Mouse (Mus musculus) mouse embryonic stem cell (cell line): ENCODE measurements around the gene Cuedc1.

Source experiments
- in situ Hi-C, 2 experiments: fragments of 300-500 bp; cut with MboI; formaldehyde crosslinking; loops; 1 replicate in 1 of 2; 3 replicates in 1 of 2; pipeline ENCODE4 v1.14.3; 2019 to 2020; ENCODE audit warnings: low sequenced_read_pairs in 2 of 2, low pct_unique_long_range_greater_than_20kb in 1 of 2, mixed read lengths in 1 of 2; ENCODE audit not compliant: unreplicated experiment in 1 of 2

Gene Cuedc1

DNA sequence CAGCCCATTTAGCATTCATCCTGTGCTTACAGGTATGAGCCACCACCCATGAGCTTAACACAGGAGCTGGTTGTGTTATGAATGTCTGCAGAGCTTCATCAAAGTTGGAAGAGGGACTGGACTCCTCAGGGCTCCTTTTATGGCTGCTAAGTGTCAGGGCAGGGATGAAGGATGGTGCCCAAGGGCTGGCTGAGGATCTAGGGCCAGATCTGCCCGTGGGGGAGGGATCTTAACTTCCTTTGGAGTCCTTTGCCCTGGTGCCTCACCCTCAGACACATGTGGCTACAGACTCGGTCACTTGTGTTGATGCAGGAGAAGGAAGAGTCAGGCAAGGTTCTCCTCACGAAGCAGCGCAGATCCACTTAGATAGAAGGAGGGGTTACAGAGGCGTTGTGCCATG, 62.5 kb downstream of the Cuedc1 start:
- in situ Hi-C loops: no loop called here

DNA sequence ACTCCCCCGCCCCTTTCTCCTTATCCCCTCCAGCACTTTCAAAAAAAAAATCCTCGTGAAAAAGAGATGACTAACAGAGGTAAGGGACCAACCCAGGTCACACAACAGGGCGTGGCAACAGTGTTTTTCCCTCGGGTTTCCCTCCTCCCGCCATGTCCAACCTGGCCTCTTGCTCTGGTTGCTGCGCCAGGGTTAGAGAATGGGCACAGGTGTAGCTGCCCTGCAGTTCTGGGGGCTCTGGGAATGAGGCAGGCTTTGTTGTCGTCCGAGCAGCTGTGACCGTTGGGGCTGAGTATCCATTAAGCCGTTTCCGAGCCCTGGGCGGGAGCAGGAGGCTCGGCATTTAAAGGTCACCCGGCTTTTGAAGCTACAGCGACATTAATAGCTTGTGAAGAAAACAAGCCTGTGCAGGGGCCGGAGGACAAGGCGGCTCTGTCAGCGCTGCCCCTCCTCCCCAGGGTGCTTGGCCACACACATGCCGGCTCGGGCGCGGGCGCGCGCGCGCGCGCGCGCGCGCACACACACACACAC, 63.3 kb downstream of the Cuedc1 start:
- in situ Hi-C loops: no loop called here

DNA sequence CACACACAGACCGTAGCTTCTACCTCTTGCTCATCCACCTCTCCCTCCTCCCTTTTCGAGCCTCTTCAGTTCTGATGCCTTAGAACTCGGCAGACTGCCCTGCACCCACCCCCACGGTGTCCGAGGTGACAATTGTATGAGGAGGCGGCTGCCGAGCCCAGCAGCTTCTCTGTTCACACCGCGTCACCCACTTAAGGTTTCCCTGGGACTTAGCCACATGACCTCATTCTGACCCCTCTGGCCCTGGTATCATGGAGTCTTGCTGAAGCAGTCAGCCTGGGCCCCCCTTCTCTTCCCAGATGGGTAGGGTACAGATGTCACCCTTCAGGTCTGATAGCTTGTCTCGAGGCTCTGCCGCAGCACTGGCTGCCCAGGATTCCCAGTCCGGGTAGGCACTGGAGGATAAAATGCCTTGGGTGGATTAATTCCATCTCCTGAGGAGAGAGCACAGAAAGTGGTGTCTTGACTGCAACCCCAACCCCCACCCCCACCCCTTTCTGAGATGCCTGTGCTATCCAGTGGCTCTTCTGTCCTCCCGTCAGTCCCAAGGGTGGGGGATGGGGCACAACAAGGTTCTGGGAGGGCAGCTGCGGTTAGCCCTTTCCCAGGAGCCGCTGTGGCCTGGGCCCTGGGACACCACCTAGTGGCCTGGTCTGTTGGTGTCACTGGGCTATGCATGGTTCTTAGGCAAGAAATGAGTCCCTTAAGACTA, 63.9 kb downstream of the Cuedc1 start:
- in situ Hi-C loops: no loop called here

DNA sequence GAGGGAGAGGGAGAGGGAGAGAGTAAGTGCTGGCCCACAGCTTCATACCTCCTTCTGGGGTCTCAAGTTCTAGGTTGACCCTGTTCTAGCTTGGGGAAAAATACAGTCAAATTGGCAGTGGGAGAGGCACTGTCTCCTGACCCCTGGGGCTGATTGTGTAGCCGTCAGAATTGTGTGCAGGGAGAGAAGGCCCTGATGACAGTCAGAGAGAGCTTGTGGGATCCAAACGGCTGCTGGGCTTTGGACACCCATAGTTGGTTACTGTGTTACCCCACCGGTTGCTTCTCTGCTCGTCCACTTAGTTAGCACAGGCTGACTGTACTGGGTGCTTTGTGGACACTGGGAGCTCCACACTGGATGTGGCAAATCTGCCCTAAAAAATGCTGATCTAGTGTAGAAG, 64.9 kb downstream of the Cuedc1 start:
- in situ Hi-C loops: no loop called here

DNA sequence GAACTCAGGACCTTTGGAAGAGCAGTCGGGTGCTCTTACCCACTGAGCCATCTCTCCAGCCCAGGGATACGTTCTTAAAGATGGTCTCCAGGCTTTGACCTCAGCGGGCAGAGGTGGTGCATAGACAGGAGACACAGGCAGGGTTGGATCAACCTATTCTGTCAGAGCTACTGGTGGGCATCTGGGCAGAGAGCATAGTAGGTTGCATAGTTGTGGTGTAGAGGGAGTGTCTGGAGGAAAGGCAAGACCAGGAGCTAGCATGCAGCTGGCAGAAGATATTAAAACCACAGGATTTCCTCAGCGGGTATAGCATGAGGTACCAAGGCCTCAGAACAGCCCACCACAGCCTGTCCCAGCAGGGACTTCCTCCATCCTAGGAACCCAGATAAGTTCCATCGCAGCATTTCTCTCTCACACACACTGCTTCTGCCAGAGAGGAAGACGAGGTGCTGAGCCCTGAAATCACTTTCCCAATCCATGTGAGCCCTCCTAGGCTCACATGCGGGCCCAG, 66.4 kb downstream of the Cuedc1 start:
- in situ Hi-C loops: no loop called here

DNA sequence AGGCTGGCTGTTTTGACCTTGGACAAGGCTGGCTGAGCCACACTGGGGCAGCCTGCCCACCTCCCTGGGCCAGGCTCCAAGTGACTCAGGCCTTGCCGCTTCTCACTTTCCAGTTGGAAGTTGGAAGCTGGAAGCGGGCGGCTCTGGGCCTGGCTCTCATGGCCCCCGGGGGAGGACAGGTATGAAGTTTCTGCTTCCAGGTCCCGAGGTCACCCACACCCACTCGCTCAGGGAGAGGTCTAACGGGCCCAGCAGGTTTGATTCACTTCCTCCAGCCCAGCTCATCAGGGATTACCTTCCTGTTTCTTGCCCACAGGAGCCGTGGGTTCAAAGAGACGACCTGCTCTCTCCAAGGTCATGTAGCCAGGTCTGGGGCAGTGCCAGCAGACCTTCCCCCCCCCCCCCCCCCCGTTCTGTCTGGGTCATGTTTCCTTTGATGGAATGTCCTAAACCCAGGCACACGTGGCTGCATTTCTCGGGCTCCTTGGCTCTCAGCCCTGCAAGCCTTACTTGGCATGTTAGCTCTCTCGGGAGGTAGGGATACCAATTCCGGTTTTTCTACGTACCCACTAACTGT, 67.0 kb downstream of the Cuedc1 start:
- in situ Hi-C loops: no loop called here

DNA sequence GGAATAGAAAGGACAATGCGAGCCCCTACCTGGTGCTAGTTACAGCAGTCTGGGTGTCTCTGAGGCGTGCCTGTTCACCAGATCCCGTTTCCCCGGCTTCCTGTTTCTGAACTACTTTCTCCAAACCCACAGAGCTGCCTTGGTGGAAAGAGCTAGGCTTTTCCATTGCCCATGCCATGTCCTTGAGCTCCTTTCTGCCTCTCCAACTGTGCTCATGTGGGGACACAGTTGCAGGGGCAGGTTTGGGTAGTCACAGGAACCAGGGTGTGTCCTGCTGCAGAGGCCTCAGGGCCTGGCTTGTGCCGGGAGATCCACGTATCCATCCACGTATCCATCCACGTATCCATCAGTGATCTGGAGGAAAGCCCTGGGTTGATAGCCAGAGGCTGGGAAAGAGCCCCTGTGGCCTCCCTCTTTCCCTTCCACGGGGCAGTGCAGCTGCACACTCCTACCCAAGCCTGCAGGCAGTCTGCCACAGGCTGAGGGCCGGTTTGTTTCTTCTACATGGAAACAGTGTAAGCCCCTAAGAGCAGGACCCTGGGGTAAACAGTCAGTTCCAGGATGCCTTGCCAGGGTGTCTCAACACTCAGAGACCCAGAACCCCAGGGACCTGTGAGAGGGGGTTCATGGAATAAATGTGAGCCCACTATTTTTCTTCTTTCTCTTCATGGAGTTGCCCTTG, 68.0 kb downstream of the Cuedc1 start:
- in situ Hi-C loops: no loop called here

DNA sequence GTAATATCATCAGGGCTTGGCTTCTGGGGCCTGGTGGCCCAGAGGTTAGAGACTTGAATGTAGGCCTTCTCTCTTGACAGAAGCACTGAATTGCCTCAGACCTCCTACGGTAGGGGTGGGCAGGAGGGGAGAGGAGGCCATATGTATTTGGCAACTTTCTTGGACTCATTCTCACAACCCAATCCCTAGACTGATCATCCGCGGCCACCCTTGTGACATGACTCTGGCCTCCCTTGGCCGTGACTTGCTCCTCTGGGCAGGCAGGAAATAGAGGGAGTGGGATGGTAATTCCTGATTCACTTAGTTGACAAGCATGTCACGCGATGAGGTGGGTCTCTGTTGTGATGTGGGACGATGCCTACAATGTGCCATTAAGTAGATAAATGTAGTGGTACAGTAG, 68.6 kb downstream of the Cuedc1 start:
- in situ Hi-C loops: no loop called here

DNA sequence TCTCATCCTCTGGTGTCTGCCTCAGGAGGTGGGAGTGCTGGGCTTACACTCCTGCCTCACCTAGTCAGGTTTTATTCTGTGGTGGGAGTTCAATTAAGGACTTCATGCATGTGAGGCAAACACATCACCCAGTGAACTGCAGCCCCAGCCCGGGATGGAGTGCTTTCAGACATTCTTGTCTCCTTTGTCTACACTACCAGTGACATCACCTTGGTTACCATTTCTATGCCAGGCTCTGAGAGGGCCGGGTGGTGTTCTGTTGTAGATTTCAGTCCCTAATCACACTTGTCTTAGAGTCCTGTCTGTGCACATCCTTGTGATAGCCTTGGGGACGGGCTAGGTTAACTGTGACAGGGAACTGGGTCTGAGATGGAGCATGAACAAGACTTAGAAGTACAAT, 70.8 kb downstream of the Cuedc1 start:
- in situ Hi-C loops: no loop called here

DNA sequence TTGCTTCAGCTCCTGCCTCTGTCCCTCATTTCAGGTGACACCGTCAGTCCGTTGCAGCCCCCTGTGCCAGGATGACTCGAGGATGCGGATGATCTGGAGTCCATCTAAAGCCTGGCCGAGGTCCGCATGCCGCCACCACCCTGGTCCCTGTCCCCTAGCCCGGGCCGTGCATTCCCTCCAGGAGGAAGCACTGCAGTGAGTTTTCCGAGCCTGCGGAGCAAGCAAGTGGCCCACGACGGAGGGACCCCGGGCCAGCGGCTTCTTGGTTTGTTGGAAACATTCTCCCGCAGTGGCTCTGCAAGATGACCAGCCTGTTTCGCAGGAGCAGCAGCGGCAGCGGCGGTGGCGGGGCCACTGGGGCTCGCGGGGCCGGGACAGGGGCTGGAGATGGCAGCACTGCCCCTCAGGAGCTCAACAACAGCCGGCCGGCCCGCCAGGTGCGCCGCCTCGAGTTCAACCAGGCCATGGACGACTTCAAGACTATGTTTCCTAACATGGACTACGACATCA, 71.7 kb downstream of the Cuedc1 start:
- in situ Hi-C loops: no loop called here

DNA sequence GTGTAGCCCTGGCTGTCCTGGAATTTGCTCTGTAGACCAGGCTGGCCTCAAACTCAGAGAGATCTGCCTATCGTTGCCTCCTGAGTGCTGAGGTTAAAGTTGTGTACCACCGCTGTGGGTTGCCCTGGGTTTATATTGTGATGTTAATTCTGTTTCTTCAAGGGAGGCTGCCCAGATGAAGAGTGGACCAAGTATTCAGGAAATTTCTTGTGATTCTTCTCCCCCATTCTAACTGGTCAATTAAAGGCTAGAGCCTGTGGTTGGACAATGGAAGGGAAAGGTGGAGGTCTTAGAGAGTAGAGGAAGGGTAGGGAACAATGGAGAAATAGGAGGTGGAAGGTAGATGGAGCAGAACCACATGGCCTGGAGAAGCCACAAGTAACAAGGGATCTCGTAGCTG, 72.7 kb downstream of the Cuedc1 start:
- in situ Hi-C loops: no loop called here

DNA sequence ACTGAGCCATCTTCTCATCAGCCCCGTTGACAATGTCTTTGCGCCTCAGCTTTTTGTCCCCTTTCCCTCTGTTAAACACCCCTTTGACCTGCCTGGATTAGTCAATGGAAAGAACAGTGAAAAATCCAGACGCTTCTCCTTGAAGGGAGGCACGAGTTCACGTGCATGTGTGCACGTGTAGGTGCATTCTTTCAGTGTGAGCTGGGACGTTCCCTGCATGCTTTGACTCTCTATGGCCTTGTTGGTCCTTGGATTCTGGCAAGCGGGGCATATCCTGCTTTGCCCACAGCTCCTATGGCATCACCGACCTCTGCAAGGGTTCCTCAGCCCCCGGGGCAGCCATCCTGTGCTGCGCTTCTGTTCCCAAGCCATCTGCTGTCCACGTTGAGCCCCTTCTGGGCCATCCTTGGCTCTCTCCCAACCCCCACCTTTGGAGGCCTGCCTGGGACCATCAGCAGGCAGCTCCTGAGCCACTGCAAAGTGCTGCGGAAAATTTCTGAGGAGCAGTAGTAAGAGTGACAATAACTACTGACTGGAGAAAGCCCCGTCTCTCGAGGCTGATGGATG, 74.1 kb downstream of the Cuedc1 start:
- in situ Hi-C loops: no loop called here

DNA sequence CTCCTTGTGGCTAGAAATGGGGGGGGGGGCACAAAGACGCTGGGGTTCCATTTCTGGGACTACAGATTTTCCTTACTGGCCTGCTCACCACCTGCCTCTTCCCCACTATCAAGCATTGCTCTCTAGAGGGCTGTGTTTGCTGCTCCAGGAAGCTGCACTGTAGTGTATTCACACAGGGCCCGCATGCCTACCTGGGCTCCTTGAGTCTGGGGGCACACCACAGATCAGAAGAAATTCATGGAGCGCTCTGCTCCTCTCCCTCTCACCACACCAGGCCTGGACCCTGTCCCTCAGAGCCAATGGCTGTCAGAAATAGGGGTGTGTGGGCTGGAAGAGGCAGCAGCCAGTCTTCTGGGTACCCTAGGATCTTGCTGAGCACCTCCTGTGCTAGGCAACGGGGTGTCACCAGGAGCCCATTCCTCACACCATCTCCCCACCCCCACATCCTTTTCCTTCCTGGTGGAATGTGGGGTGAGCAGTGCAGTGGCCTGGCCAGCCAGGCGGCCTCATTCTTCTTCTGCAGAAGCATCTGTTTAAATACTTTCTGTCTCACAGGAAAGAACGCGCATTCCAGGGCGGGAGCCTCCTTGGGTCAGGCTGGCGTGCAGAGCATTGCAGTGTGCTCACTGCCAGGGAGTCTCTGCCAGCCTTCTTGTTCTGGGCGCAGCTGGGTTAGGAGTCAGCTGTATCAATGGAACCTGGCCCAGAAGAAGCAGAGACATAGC, 74.9 kb downstream of the Cuedc1 start:
- in situ Hi-C loops: no loop called here

DNA sequence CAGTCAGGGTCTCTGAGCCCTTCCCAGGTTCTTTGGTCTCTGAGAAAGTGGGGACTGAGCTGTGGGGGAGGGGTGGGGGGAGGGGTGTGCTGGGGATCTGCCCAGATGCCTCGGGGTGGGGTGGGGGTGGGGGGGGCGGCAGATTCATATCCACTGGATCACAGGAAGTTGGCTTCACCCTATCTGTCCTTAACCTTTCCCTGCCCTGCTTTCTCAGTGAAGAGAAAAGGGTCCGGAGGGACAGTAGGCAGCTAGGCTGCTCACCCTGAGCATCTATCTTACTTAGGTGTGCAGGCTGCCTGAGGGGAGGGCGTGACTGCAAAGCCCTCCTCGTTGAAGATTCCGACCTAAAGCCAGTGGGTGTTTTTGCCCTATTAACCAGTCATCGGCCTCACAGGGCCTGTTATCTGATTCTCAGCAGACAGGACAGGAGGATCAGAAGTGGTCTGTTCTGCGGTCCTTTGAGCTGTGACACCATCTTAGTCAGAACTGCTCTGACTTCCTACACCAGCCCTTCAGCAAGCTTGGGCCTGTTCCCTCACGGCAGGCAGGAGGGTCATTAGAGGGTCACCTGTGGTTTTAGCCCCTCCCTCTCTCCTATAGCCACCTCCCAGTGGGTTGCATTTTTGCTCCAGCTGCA, 75.6 kb downstream of the Cuedc1 start:
- in situ Hi-C loops: no loop called here

DNA sequence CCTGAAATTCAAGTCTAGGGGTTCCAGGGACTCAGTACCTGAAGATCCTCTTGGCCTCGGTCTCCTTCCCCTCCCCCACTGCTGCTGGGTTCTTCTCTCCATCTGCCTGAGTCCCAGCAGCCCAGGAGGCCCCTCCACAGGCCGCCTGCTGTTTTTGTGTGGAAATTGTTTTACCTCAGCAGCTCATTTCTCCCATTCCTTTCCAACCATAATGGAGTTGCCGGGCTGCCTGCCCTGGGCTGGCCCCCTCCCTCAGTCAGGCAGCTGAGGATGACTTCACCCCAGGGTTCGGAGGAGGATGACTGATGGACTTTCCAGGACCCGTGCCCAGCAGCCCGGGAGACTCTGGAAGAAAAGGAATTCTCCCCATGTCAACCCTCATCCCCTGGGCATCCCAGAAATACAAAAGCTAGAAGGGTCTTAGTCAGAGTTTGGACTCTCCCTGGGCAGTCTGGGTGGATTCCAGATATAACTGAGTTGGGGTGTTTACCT, 82.7 kb downstream of the Cuedc1 start:
- in situ Hi-C loops: no loop called here

DNA sequence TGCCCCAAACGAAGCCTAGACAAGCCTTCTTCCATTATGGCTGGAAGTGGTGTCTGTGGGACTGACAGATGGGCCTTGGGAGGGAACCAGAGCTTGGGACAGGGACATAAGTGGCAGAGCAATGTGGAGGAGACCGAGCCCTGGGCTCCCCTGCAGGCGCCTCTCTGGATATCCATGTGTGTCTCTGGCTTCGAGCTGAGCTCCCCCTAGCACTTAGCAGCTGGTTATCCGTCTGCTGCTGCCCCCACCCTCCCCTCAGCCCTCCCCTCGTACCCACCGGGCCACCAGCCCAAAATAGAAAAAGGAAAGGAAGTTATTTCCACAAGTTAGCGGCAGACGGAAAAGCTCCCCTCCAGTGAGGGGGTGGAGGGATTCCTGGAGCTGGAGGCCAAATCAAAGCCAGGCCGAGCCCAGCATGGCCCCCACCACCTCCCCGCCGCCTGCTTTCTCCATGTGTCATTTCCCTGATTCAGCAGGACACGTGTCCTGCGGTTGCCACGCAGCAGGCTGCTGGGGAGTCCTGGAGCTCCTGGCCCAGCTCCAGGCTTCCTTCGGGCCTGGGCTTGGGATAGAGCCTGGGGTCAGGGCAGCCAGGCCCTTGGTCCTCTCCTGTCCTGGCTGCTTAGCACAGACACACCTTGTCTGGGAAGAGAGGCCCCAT, 83.2 kb downstream of the Cuedc1 start:
- in situ Hi-C loops: no loop called here

DNA sequence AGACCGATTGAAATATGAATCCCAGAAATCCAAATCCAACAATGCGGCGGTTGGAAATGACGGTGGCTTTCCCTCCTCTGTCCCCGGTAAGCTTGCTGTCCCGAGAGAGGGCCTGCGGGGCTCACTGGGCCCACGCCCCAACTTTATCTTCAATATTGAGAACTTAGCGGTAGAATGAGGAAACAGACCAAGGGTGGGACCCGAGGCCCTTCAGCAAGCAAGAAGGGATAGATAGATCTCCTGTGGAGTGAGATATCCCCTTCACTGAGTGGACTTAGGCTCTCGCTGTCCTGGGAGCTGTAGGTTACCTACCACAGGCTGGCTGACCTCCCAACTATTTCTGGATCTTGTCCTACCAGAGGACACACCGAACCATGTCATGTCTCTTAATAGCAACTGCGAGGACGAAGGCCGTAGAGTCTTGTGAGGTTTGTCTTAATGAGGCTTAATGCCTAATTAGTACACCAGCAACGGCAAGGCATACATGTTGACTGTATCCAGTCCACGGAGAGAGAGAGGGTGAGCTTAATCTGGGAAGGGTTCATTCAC, 86.8 kb downstream of the Cuedc1 start:
- in situ Hi-C loops: no loop called here
